Mouse (Mus musculus): Measurements from ENCODE around the gene Dusp15.

DNA sequence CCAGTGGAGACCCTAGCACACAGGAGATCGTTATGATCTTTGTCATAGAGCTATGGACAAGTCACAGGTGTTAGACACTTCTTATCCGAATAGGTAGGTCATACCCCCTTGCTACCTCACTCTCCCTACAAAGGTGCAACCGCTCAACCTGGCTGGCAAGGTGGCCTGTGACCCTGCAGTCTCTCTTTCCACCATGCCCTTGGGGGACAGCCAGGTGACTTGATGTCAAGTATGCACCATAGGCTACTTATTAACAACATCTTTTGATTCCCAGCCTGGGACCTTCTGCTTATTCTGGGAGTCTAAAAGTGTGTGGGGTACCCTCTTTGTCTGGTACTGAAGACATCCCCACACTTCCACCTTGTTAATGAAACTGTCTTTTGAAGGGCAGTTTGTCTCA is 6.6 kb upstream of the Dusp15 start:
- TF ChIP-seq POLR2A (IDR thresholded peaks at IDR 0.05; ENCODE audit: borderline replicate concordance, low read depth, low read length) (no peak), CTCF (IDR thresholded peaks at IDR 0.05; ENCODE audit: low read depth, low read length) (no peak)
